Comparison of ENCODE assay signal across 8 mouse cellular contexts in genomic region chr11:119089235-119090075, GRCm38 (mm10). TPM values are rescaled to one million over a fixed set of nuclear protein-coding genes. Genes with fewer than 3 reads are reported as not detected.
DNase-seq lines count a peak whose midpoint lies in the region; ATAC-seq and TF ChIP-seq lines count a peak whose summit lies in the region.

No protein-coding gene starts in this region.

- no peak for TF ChIP-seq CTCF in stomach, postnatal 0 days (IDR thresholded peaks at IDR 0.05; ENCODE audit: low read depth)

- no peaks in the 10 kb centered on the region for H3K36me3 ChIP-seq in heart, embryonic 13.5 days
- H3K36me3 ChIP-seq in kidney, embryonic 15.5 days = no peaks in the 10 kb centered on the region
- H3K36me3 ChIP-seq in midbrain, embryonic 14.5 days (ENCODE audit: control insufficient read depth, insufficient read depth, low read length) = no peaks in the 10 kb centered on the region
- no peaks in the 10 kb centered on the region for H3K36me3 ChIP-seq in stomach, postnatal 0 days (ENCODE audit: control insufficient read depth, insufficient read depth, low read length)

- no peak overlapping the region for H3K27ac ChIP-seq in heart, embryonic 13.5 days (replicated peaks)
- H3K27ac ChIP-seq in kidney, embryonic 15.5 days = no peak overlapping the region
- no peak overlapping the region for H3K27ac ChIP-seq in midbrain, embryonic 14.5 days (replicated peaks; ENCODE audit: low read depth, low read length)
- H3K27ac ChIP-seq in stomach, postnatal 0 days (replicated peaks) = no peak overlapping the region

- peak overlapping the region; percentile 60 for H3K4me3 ChIP-seq in heart, embryonic 13.5 days
- peak overlapping the region; percentile 57 for H3K4me3 ChIP-seq in kidney, embryonic 15.5 days (replicated peaks)
- peak overlapping the region; percentile 51 for H3K4me3 ChIP-seq in midbrain, embryonic 14.5 days (replicated peaks; ENCODE audit: low read depth, low read length)
- H3K4me3 ChIP-seq in stomach, postnatal 0 days (ENCODE audit: low read depth, low read length) = peak overlapping the region; percentile 49

- ATAC-seq in heart, embryonic 13.5 days (ENCODE audit: extremely low read depth, insufficient number of reproducible peaks, low FRiP score, low TSS enrichment) = no peak
- ATAC-seq in kidney, embryonic 15.5 days (replicated peaks; ENCODE audit: low FRiP score) = no peak
- no peak for ATAC-seq in midbrain, embryonic 14.5 days (ENCODE audit: low FRiP score, low TSS enrichment)
- no peak for ATAC-seq in stomach, postnatal 0 days (ENCODE audit: low FRiP score, low TSS enrichment)

- under 1% methylated on average over 41 of the region's 41 CpGs for WGBS in heart, embryonic 13.5 days
- under 1% methylated on average over 41 of the region's 41 CpGs for WGBS in kidney, embryonic 15.5 days
- WGBS in midbrain, embryonic 14.5 days = under 1% methylated on average over 41 of the region's 41 CpGs
- 3% methylated on average over 41 of the region's 41 CpGs for WGBS in stomach, postnatal 0 days

- H3K27me3 ChIP-seq in heart, embryonic 13.5 days (replicated peaks) = peaks cover 42% of the 10 kb centered on the region
- peaks cover 52% of the 10 kb centered on the region for H3K27me3 ChIP-seq in kidney, embryonic 15.5 days
- peaks cover 35% of the 10 kb centered on the region for H3K27me3 ChIP-seq in midbrain, embryonic 14.5 days (ENCODE audit: control insufficient read depth, insufficient read depth, low read length)
- no peaks in the 10 kb centered on the region; the same call in 1 of the 2 replicates for H3K27me3 ChIP-seq in stomach, postnatal 0 days (ENCODE audit: control insufficient read depth, insufficient read depth, low read length)

- H3K9me3 ChIP-seq in heart, embryonic 13.5 days = no peaks in the 10 kb centered on the region
- no peaks in the 10 kb centered on the region for H3K9me3 ChIP-seq in kidney, embryonic 15.5 days (replicated peaks)
- no peaks in the 10 kb centered on the region for H3K9me3 ChIP-seq in midbrain, embryonic 14.5 days (ENCODE audit: control insufficient read depth, low read length)
- H3K9me3 ChIP-seq in stomach, postnatal 0 days (ENCODE audit: control insufficient read depth, low read length) = no peaks in the 10 kb centered on the region

- peak overlapping the region; percentile 82 for H3K9ac ChIP-seq in heart, embryonic 13.5 days
- peak overlapping the region; percentile 50; the same call in 1 of the 2 replicates for H3K9ac ChIP-seq in kidney, embryonic 15.5 days
- peak overlapping the region; percentile 69 for H3K9ac ChIP-seq in midbrain, embryonic 14.5 days (replicated peaks; ENCODE audit: low read length)
- no peak overlapping the region; the same call in 1 of the 2 replicates for H3K9ac ChIP-seq in stomach, postnatal 0 days (ENCODE audit: low read length)

- no peak for TF ChIP-seq EP300 in stomach, postnatal 0 days (optimal IDR thresholded peaks at IDR 0.05)

- H3K4me1 ChIP-seq in heart, embryonic 13.5 days = peaks cover 48% of the 10 kb centered on the region
- peaks cover 62% of the 10 kb centered on the region for H3K4me1 ChIP-seq in kidney, embryonic 15.5 days
- peaks cover 26% of the 10 kb centered on the region for H3K4me1 ChIP-seq in midbrain, embryonic 14.5 days (ENCODE audit: control insufficient read depth, insufficient read depth, low read length)
- H3K4me1 ChIP-seq in stomach, postnatal 0 days (replicated peaks; ENCODE audit: control insufficient read depth, insufficient read depth) = peaks cover 11% of the 10 kb centered on the region

- peak; percentile 41 to 58 for DNase-seq in adrenal gland, adult 18-20 months (ENCODE audit: low spot score in 2 of 2)
- DNase-seq in adrenal gland, postnatal 4 days (ENCODE audit: low spot score in 2 of 2) = no peak
- DNase-seq in adrenal gland, postnatal 10 days = peak; percentile 47
- DNase-seq in midbrain, embryonic 14.5 days = peak; percentile 44
- DNase-seq in stomach, postnatal 0 days (ENCODE audit: low spot score) = no peak
- no peak for DNase-seq in right cerebral cortex, postnatal 25 days

- peak overlapping the region; percentile 82 for H3K4me2 ChIP-seq in heart, embryonic 13.5 days
- peak overlapping the region; percentile 99 for H3K4me2 ChIP-seq in kidney, embryonic 15.5 days
- H3K4me2 ChIP-seq in midbrain, embryonic 14.5 days (ENCODE audit: low read length) = peak overlapping the region; percentile 99
- peak overlapping the region; percentile 99 for H3K4me2 ChIP-seq in stomach, postnatal 0 days (replicated peaks; ENCODE audit: low read depth)

RNA-seq across cellular contexts. Expression of gene Cbx4, which starts 3.4 kb away (rescaled TPM):
- total RNA-seq in adrenal gland, adult 18-20 months (2021) = 100 to 1,000 TPM; 115 to 163 TPM
- total RNA-seq in adrenal gland, postnatal 4 days (2021) = 10 to 100 TPM; 69.7 to 76.8 TPM
- 100 to 1,000 TPM in 1 of 2 experiments, 10 to 100 TPM in 1; 52.0 to 133 TPM for total RNA-seq in adrenal gland, postnatal 10 days (2021)
- 8.0 and 9.5 TPM in 2 replicates for polyA plus RNA-seq in heart, embryonic 13.5 days (2015; fragmentation: Nextera tagmentation; extraction: Ambion mirVana)
- polyA plus RNA-seq in kidney, embryonic 15.5 days (2015; fragmentation: Nextera tagmentation; extraction: Ambion mirVana) = 8.6 and 9.9 TPM in 2 replicates
- 19.0 and 19.3 TPM in 2 replicates for polyA plus RNA-seq in midbrain, embryonic 14.5 days (2014; fragmentation: Nextera tagmentation; extraction: Ambion mirVana)
- polyA plus RNA-seq in stomach, postnatal 0 days (2015; fragmentation: Nextera tagmentation; extraction: Ambion mirVana) = 9.6 and 11.2 TPM in 2 replicates

RNA-seq across cellular contexts. Expression of gene Cbx8, which starts 48.7 kb away (rescaled TPM):
- total RNA-seq in adrenal gland, adult 18-20 months (2021) = 10 to 100 TPM; 12.2 to 16.7 TPM
- total RNA-seq in adrenal gland, postnatal 4 days (2021) = 10 to 100 TPM; 10.8 to 15.5 TPM
- total RNA-seq in adrenal gland, postnatal 10 days (2021) = 10 to 100 TPM in 1 of 2 experiments, 1 to 10 TPM in 1; 8.8 to 12.3 TPM
- polyA plus RNA-seq in heart, embryonic 13.5 days (2015; fragmentation: Nextera tagmentation; extraction: Ambion mirVana) = 6.1 and 7.0 TPM in 2 replicates
- polyA plus RNA-seq in kidney, embryonic 15.5 days (2015; fragmentation: Nextera tagmentation; extraction: Ambion mirVana) = 9.8 and 10.3 TPM in 2 replicates
- 11.5 and 12.4 TPM in 2 replicates for polyA plus RNA-seq in midbrain, embryonic 14.5 days (2014; fragmentation: Nextera tagmentation; extraction: Ambion mirVana)
- 4.6 and 5.1 TPM in 2 replicates for polyA plus RNA-seq in stomach, postnatal 0 days (2015; fragmentation: Nextera tagmentation; extraction: Ambion mirVana)

Comparison
In these comparisons a context has a peak if more than half of its experiments do, and no peak if none do; other contexts are left out.
1. DNase-seq: peak in adrenal gland, adult 18-20 months (2 of 2), adrenal gland, postnatal 10 days (single experiment) and midbrain, embryonic 14.5 days (single experiment); none in adrenal gland, postnatal 4 days (0 of 2), stomach, postnatal 0 days (single experiment) and right cerebral cortex, postnatal 25 days (single experiment).
2. Peak in every context shown above with its lines, with median percentiles within 50 percentile points of each other: H3K4me2 ChIP-seq and H3K4me3 ChIP-seq.